Mouse (Mus musculus) embryonic fibroblast, embryonic 13.5 days (primary cell): ENCODE results near the gene Crip1.
A peak's percentile ranks its signal among the peaks of the same experiment; 100 is the strongest.

Experiments used
- CTCF ChIP-seq: IDR thresholded peaks from 2 replicates; pipeline ENCODE4 v1.5.1; 2011; ENCODE audit warnings: mild to moderate bottlenecking, control low read depth, low read length, moderate library complexity, borderline replicate concordance; ENCODE audit not compliant: insufficient read depth
- POLR2A ChIP-seq: IDR thresholded peaks from 2 replicates; pipeline ENCODE4 v1.6.1; 2011; ENCODE audit warnings: low read depth, mild to moderate bottlenecking, control low read depth, low read length, moderate library complexity

- no peak for TF ChIP-seq CTCF
- TF ChIP-seq POLR2A: peak; percentile 86
Measured at GRCm38 (mm10) chr12:113151661-113152271, 5.7 kb downstream of the Crip1 start.
